Mouse (Mus musculus) gastrocnemius, postnatal 36 days (tissue): ENCODE results near the gene Samt2. TPM values are rescaled to one million over a fixed set of nuclear protein-coding genes. Genes with fewer than 3 reads are reported as not detected.
"Not testable (repeated sequence)": the region's sequence is repeated elsewhere in the genome, so short reads cannot be mapped to it uniquely, and the experiment has no call there.

Experiments used
- DNase-seq, 2 experiments: peaks; one replicate each; pipeline ENCODE4 v3.0.0; 2022
- intact Hi-C: fragments of 180-260 bp; cut with DNase I; formaldehyde crosslinking; loops from one replicate; pipeline ENCODE4 v1.15.1; 2025
- long read RNA-seq, 2 experiments: library from polyadenylated mRNA; stranded (forward); transcript quantifications; one replicate each; pipeline ENCODE4 v2.0.0; 2021
- total RNA-seq, 2 experiments: library from RNA; stranded (reverse); gene quantifications; 2 replicates each; pipeline ENCODE4 v1.2.3; 2021

Samt2 gene
- not detected for total RNA-seq
- long read RNA-seq, experiment 1, result 0 reads
- long read RNA-seq, experiment 2, result 0 reads

- intact Hi-C loops, DNase-seq: not testable (repeated sequence)
Observed at GRCm38 (mm10) chrX:154579260-154579659, at the start of gene Samt2. Samt2 (minus strand) TSS chrX:154579360.

Other genes starting within 250 kb of the Samt2 start
- gene 4930524N10Rik, start 236.0 kb downstream of the Samt2 start, total RNA-seq, result not detected
- not detected for gene Samt4, start 97.4 kb downstream of the Samt2 start, total RNA-seq